Mouse (Mus musculus) colon, adult 2 months (tissue): ENCODE data around the gene Vmn1r89. TPM values are rescaled to one million over a fixed set of nuclear protein-coding genes. Genes with fewer than 3 reads are reported as not detected.

Experiments
- polyA plus RNA-seq: library from polyadenylated mRNA; depleted of rRNA; stranded (reverse); fragments of >200 nt; gene quantifications from 2 replicates; pipeline ENCODE4 v1.2.3, GENCODE M21; 2012; rRNA removed

The Vmn1r89 gene
- polyA plus RNA-seq, result not detected in 2 replicates

GRCm38 (mm10) chr7:13212720-13213119 lies at the start of gene Vmn1r89:
TSS of gene Vmn1r89 (plus strand) at chr7:13213020.

Other genes starting within 250 kb of the Vmn1r89 start
- 5.8 and 6.6 TPM in 2 replicates for gene Zfp324, start 247.2 kb upstream of the Vmn1r89 start, polyA plus RNA-seq
- gene Zfp446, start 235.2 kb upstream of the Vmn1r89 start, polyA plus RNA-seq, result 3.3 and 3.6 TPM in 2 replicates
- 0.22 and 0.25 TPM in 2 replicates for gene Slc27a5, start 214.8 kb upstream of the Vmn1r89 start, polyA plus RNA-seq
- gene Trim28, start 213.9 kb upstream of the Vmn1r89 start, polyA plus RNA-seq, result 205 and 241 TPM in 2 replicates
- 28.8 and 31.4 TPM in 2 replicates for gene Zbtb45, start 203.0 kb upstream of the Vmn1r89 start, polyA plus RNA-seq
- 81.9 and 83.8 TPM in 2 replicates for gene Chmp2a, start 178.2 kb upstream of the Vmn1r89 start, polyA plus RNA-seq
- gene Ube2m, start 174.7 kb upstream of the Vmn1r89 start, polyA plus RNA-seq, result 96.9 and 116 TPM in 2 replicates
- gene Mzf1, start 158.3 kb upstream of the Vmn1r89 start, polyA plus RNA-seq, result 1.7 and 2.0 TPM in 2 replicates
- not detected in 2 replicates for gene Vmn1r85, start 117.8 kb upstream of the Vmn1r89 start, polyA plus RNA-seq
- not detected in 2 replicates for gene Vmn1r86, start 93.1 kb upstream of the Vmn1r89 start, polyA plus RNA-seq
- not detected in 2 replicates for gene Vmn1r87, start 72.9 kb upstream of the Vmn1r89 start, polyA plus RNA-seq
- gene Vmn1r88, start 53.5 kb upstream of the Vmn1r89 start, polyA plus RNA-seq, result not detected in 2 replicates
- 8.2 and 8.9 TPM in 2 replicates for gene Lig1, start 64.3 kb downstream of the Vmn1r89 start, polyA plus RNA-seq
- gene Zswim9, start 65.7 kb downstream of the Vmn1r89 start, polyA plus RNA-seq, result 2.9 and 3.7 TPM in 2 replicates
- gene Pla2g4c, start 111.6 kb downstream of the Vmn1r89 start, polyA plus RNA-seq, result 0.07 and 0.14 TPM in 2 replicates
- not detected in 2 replicates for gene Cabp5, start 185.1 kb downstream of the Vmn1r89 start, polyA plus RNA-seq
- not detected in 2 replicates for gene Bsph1, start 237.8 kb downstream of the Vmn1r89 start, polyA plus RNA-seq